Comparison of ENCODE assay signal across 9 mouse cellular contexts in genomic region chr1:149856720-149857119, GRCm38 (mm10).
DNase-seq lines count a peak whose midpoint lies in the region; ATAC-seq and TF ChIP-seq lines count a peak whose summit lies in the region.
"Had no signal": no experiment of that assay in that cellular context is flagged by ENCODE, and none has a peak within 500 bp of the region (broad histone marks: within the 10 kb centered on the region; RNA-seq: fewer than 3 reads in every experiment).

No protein-coding gene starts in this region.

- H3K27me3 ChIP-seq in small intestine, adult 2 months (ENCODE audit: control insufficient read depth, insufficient read depth, low read length), result no peaks in the 10 kb centered on the region
- H3K27me3 ChIP-seq: limb, embryonic 12.5 days had no signal

- H3K36me3 ChIP-seq in small intestine, adult 2 months (ENCODE audit: control insufficient read depth, insufficient read depth, low read length), result 0 out of 2 replicates have a peak, but pooled peaks cover 1% of the 10 kb centered on the region
- H3K36me3 ChIP-seq: limb, embryonic 12.5 days had no signal

- ATAC-seq in granulocyte monocyte progenitor cell, adult 5-6 weeks (replicated peaks; ENCODE audit: poor library complexity, severe bottlenecking), result peak; percentile 94
- ATAC-seq in megakaryocyte, adult 5-6 weeks (ENCODE audit: poor library complexity, severe bottlenecking), result peak; percentile 81

- no peak for TF ChIP-seq POLR2A in small intestine, adult 2 months (IDR thresholded peaks at IDR 0.05; ENCODE audit: low read depth, low read length)

- H3K4me1 ChIP-seq in small intestine, adult 2 months (ENCODE audit: control insufficient read depth, insufficient read depth, insufficient read length, low read length), result no peaks in the 10 kb centered on the region
- H3K4me1 ChIP-seq: limb, embryonic 12.5 days had no signal

- no peak overlapping the region for H3K27ac ChIP-seq in small intestine, adult 2 months (ENCODE audit: insufficient read depth, low read depth, low read length)
- H3K27ac ChIP-seq: limb, embryonic 12.5 days had no signal

- peak; percentile 73; the same call in 1 of the 2 replicates for TF ChIP-seq CTCF in small intestine, adult 2 months (IDR thresholded peaks at IDR 0.05; ENCODE audit: extremely low read depth, insufficient read length, insufficient replicate concordance, low read depth, low read length)

- peak; percentile 68 for DNase-seq in 416B (ENCODE audit: low read depth)
- DNase-seq in ES-CJ7 (ENCODE audit: low read depth, low spot score), result peak; percentile 85
- DNase-seq in cerebellum, postnatal 25 days, result peak; percentile 14 to 37
- peak; percentile 48 to 70 for DNase-seq in layer of hippocampus, postnatal 25 days (ENCODE audit: extremely low spot score in 1 of 2, low spot score in 1 of 2)
- no peak for DNase-seq in MN1 (ENCODE audit: low spot score)

- WGBS in small intestine, adult 2 months, result 44% methylated on average over 9 of the region's 9 CpGs

- no peak overlapping the region for H3K4me3 ChIP-seq in small intestine, adult 2 months (ENCODE audit: low read depth, low read length)
- H3K4me3 ChIP-seq: limb, embryonic 12.5 days had no signal
